Mouse (Mus musculus) stomach, embryonic 16.5 days (tissue): ENCODE measurements around the gene Gpc6. TPM values are rescaled to one million over a fixed set of nuclear protein-coding genes. Genes with fewer than 3 reads are reported as not detected.

Source experiments
- ATAC-seq: fragments of 200-750 bp; cut with Nextera tagmentation; 2 replicates; pipeline ENCODE4 v1.8.0; 2017; ENCODE audit warnings: moderate number of reproducible peaks, moderate TSS enrichment; ENCODE audit not compliant: insufficient read depth, low FRiP score
- H3K27ac ChIP-seq: fragments of 300-500 bp; sonication (generic); 2 replicates; pipeline ENCODE4 v1.5.1; 2014; ENCODE audit warnings: low read length
- H3K27me3 ChIP-seq: fragments of 300-500 bp; sonication (generic); 2 replicates; pipeline ENCODE4 v1.6.1; 2014; ENCODE audit warnings: low read length, control low read depth, mixed read lengths; ENCODE audit not compliant: control insufficient read depth, insufficient read depth
- H3K36me3 ChIP-seq: fragments of 300-500 bp; sonication (generic); 2 replicates; pipeline ENCODE4 v1.6.1; 2014; ENCODE audit warnings: low read length; ENCODE audit not compliant: control insufficient read depth, insufficient read depth
- H3K4me1 ChIP-seq: fragments of 300-500 bp; sonication (generic); 2 replicates; pipeline ENCODE4 v1.6.1; 2014; ENCODE audit warnings: low read length, control low read depth, mixed read lengths; ENCODE audit not compliant: control insufficient read depth, insufficient read depth
- H3K4me2 ChIP-seq: fragments of 300-500 bp; sonication (generic); 2 replicates; pipeline ENCODE4 v1.6.1; 2014; ENCODE audit warnings: low read depth, low read length, mixed read lengths
- H3K4me3 ChIP-seq: fragments of 300-500 bp; sonication (generic); replicated peaks from 2 replicates; pipeline ENCODE4 v1.5.1; 2014; ENCODE audit warnings: mild to moderate bottlenecking, low read length
- H3K9ac ChIP-seq: fragments of 300-500 bp; sonication (generic); 2 replicates; pipeline ENCODE4 v1.6.1; 2014; ENCODE audit warnings: low read length
- H3K9me3 ChIP-seq: fragments of 300-500 bp; sonication (generic); replicated peaks from 2 replicates; pipeline ENCODE4 v1.6.1; 2016; ENCODE audit warnings: low read length, control low read depth; ENCODE audit not compliant: control insufficient read depth
- WGBS: fragments of 180-500 bp; shearing (Covaris S2); extraction: QIAGEN DNeasy Blood & Tissue Kit; methylation state at CpG from one replicate; pipeline ENCODE4 v1.1.7; 2014; 5-methylcytosine and 5-hydroxymethylcytosine counted together
- polyA plus RNA-seq: library from polyadenylated mRNA; unstranded; fragments of >200 nt; fragmentation: Nextera tagmentation; extraction: Ambion mirVana; gene quantifications from 2 replicates; pipeline ENCODE4 v1.2.1, GENCODE M21; 2015

The Gpc6 gene
- polyA plus RNA-seq, 1 experiment from 2014 or later: 46.7 TPM

DNA sequence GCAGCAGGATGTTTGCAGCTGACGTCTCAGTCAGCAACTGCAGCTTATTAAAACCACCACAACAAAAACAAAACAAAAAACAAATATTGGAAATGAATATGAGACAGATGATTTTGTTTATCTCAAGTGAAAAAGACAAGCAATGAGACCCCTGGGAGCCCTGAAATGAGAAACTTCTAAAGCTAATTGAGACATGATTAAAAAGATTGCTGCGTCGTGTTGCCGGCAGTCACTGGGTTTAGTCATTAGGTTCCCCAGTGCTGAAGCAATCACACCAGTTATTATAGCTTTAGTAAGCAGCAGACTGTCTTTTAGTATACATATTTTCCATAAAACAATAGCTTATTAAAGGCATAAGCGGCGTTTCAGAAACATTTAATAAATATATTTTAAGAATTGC, 419.4 kb downstream of the Gpc6 start:
- no peak for ATAC-seq
- no peaks in the 10 kb centered on the region for H3K9me3 ChIP-seq
- H3K4me1 ChIP-seq: no peaks in the 10 kb centered on the region
- H3K9ac ChIP-seq: no peak overlapping the region
- no peaks in the 10 kb centered on the region for H3K36me3 ChIP-seq
- no peak overlapping the region for H3K4me3 ChIP-seq
- WGBS: 78% methylated on average over 6 of the region's 6 CpGs
- H3K27ac ChIP-seq: no peak overlapping the region
- no peaks in the 10 kb centered on the region for H3K27me3 ChIP-seq
- H3K4me2 ChIP-seq: no peak overlapping the region

DNA sequence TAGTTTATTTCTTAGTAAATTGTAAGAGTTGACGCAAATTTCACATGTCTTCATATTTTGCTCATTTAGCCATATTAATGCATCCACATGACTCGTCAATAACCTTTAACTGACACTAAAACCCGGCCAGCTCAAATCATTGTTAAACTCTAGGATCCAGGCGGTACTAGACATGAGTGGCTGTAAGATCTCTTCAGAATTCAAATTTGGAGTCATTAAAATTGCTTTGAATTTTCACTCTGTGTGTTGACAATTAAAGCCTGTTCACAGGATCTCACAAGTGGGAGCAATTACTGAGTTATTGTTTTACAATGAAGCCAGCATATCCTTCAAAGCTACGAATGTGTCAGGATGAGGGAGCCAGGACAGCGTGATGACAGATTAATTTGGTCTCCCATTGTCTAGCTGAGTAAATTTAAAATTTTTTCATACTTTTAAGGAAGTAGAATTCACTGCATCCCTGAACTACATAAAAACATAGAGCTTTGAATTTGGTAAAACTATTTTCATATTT, 421.3 kb downstream of the Gpc6 start:
- Histone ChIP-seq H3K4me1 (no peaks in the 10 kb centered on the region), H3K36me3 (no peaks in the 10 kb centered on the region), H3K27ac (no peak overlapping the region), H3K4me2 (no peak overlapping the region), H3K9ac (no peak overlapping the region), H3K27me3 (no peaks in the 10 kb centered on the region), H3K9me3 (no peaks in the 10 kb centered on the region), H3K4me3 (no peak overlapping the region)
- 91% methylated on average over 6 of the region's 6 CpGs for WGBS
- no peak for ATAC-seq

DNA sequence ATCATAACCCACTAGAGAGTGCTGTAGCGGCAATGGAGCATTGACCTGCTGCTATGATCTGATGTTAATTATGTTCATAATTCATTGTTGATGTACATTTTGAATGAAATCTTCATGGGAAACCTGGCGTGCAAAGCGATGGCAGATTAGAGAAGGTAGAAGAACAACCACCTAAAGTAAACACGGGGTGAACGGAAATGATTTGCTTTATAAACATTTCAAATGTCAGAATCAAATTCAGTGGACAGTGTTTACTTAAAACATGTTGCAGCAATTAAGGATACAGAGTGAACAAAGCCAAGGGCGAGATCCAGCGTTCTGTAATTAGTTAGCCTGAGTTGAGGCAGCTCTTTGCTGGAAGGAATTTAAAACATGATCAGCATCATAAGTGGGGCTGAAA, 426.2 kb downstream of the Gpc6 start:
- H3K4me2 ChIP-seq: no peak overlapping the region
- no peaks in the 10 kb centered on the region for H3K9me3 ChIP-seq
- 44% methylated on average over 7 of the region's 7 CpGs for WGBS
- H3K27ac ChIP-seq: no peak overlapping the region
- no peak overlapping the region for H3K9ac ChIP-seq
- H3K4me3 ChIP-seq: no peak overlapping the region
- H3K27me3 ChIP-seq: no peaks in the 10 kb centered on the region
- no peaks in the 10 kb centered on the region for H3K36me3 ChIP-seq
- H3K4me1 ChIP-seq: no peaks in the 10 kb centered on the region
- ATAC-seq: no peak

DNA sequence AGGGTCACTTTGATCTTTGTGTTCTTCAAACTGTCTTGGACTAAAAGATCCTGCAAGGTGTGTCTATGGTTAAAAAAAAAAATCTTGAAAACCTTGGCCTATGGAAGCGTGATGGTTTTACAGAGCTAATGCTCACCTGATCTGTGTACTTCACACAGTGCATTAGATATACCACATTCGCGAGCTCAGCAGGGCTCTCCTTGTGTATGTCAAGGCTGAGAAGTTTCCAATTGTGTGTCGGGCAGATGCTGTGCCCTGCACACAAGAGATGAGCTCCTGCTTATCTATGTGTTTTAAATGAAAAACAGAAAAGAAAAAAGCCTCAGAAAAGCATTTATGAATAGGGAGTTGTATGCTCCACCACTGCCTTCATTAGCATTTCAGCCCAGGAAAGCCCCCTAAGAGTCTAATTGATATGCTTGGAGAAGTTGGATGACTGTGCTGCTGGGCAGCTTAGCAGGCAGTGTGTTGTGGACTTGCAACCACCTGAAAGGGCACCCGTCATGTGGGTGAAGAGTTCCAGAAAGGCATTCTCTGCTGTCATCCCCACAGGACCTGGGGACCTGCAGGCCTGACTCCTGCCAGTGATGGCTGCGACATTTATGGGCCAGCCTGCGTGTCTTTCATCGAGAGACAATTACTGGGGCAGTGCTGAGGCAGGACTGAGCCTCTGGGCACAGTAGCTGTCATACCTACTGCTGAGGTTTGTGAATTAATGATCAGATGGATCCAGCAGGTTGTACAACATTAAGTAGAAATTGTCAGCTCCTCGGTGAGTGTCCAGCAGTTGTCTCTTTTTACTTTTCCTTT, 436.2 kb downstream of the Gpc6 start:
- 72% methylated on average over 9 of the region's 9 CpGs for WGBS
- Histone ChIP-seq H3K9ac (no peak overlapping the region), H3K4me3 (no peak overlapping the region), H3K27me3 (no peaks in the 10 kb centered on the region), H3K27ac (no peak overlapping the region), H3K9me3 (no peaks in the 10 kb centered on the region), H3K4me2 (no peak overlapping the region), H3K4me1 (no peaks in the 10 kb centered on the region), H3K36me3 (no peaks in the 10 kb centered on the region)
- no peak for ATAC-seq

GRCm38 (mm10) chr14:117361965-117362309, 436.8 kb downstream of the Gpc6 start:
- no peak overlapping the region for H3K27ac ChIP-seq
- 96% methylated on average over 2 of the region's 2 CpGs for WGBS
- H3K4me3 ChIP-seq: no peak overlapping the region
- no peaks in the 10 kb centered on the region for H3K9me3 ChIP-seq
- ATAC-seq: no peak
- H3K4me1 ChIP-seq: no peaks in the 10 kb centered on the region
- H3K36me3 ChIP-seq: no peaks in the 10 kb centered on the region
- no peaks in the 10 kb centered on the region for H3K27me3 ChIP-seq
- no peak overlapping the region for H3K4me2 ChIP-seq
- H3K9ac ChIP-seq: no peak overlapping the region

- Histone ChIP-seq H3K27ac (no peak overlapping the region), H3K9me3 (no peaks in the 10 kb centered on the region), H3K36me3 (no peaks in the 10 kb centered on the region), H3K9ac (no peak overlapping the region), H3K4me3 (no peak overlapping the region), H3K4me2 (no peak overlapping the region), H3K27me3 (no peaks in the 10 kb centered on the region), H3K4me1 (no peaks in the 10 kb centered on the region)
- WGBS: 85% methylated on average over 18 of the region's 18 CpGs
- ATAC-seq: no peak
These were observed 444.3 kb downstream of the Gpc6 start for GRCm38 (mm10) chr14:117369331-117369866.

DNA sequence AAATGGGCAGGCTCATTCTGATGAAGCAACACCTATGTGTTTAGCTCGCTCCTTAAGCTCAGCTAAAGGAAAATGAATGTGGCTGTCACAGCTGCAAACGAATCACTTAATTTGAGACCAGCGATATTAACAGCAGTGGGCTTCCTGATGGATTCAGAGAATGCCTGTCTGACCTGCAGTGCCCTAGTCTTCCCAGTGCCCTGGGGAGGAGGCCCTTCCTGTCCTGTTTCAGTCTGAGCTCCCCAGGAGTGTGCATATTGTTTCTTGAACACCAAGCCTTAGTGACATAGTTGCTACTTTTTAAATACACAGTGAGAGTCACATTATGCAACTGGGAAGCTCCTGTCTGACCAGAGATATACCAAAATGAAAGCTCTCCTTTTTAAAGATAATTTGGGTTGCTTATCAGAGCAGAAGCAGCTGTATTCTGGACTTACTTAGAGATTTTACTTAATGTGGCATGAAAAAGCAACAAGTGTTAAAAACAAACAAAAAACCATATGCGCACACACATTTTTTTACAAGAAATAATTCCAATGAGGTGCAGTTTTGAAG, 451.8 kb downstream of the Gpc6 start:
- H3K4me3 ChIP-seq: no peak overlapping the region
- H3K9ac ChIP-seq: no peak overlapping the region
- no peaks in the 10 kb centered on the region for H3K9me3 ChIP-seq
- no peak for ATAC-seq
- H3K4me1 ChIP-seq: peaks cover 4% of the 10 kb centered on the region
- H3K4me2 ChIP-seq: no peak overlapping the region
- no peak overlapping the region for H3K27ac ChIP-seq
- H3K27me3 ChIP-seq: no peaks in the 10 kb centered on the region
- WGBS: 50% methylated on average over 4 of the region's 4 CpGs
- H3K36me3 ChIP-seq: no peaks in the 10 kb centered on the region

- Histone ChIP-seq H3K4me1 (peaks cover 4% of the 10 kb centered on the region), H3K4me2 (no peak overlapping the region), H3K4me3 (no peak overlapping the region), H3K27ac (peak overlapping the region; percentile 58), H3K9me3 (no peaks in the 10 kb centered on the region), H3K9ac (no peak overlapping the region), H3K36me3 (no peaks in the 10 kb centered on the region), H3K27me3 (no peaks in the 10 kb centered on the region)
- WGBS: 17% methylated on average over 6 of the region's 6 CpGs
- no peak for ATAC-seq
These were observed 454.9 kb downstream of the Gpc6 start for GRCm38 (mm10) chr14:117379979-117380378.

- peaks cover 4% of the 10 kb centered on the region for H3K4me1 ChIP-seq
- no peaks in the 10 kb centered on the region for H3K9me3 ChIP-seq
- H3K4me2 ChIP-seq: no peak overlapping the region
- H3K4me3 ChIP-seq: no peak overlapping the region
- H3K9ac ChIP-seq: no peak overlapping the region
- WGBS: 90% methylated on average over 7 of the region's 7 CpGs
- H3K36me3 ChIP-seq: no peaks in the 10 kb centered on the region
- H3K27me3 ChIP-seq: no peaks in the 10 kb centered on the region
- no peak for ATAC-seq
- no peak overlapping the region for H3K27ac ChIP-seq
These were observed 458.1 kb downstream of the Gpc6 start for GRCm38 (mm10) chr14:117383188-117383587.
